Mouse (Mus musculus): ENCODE measurements at regions not wholly inside any gene's neighbourhood (a gene's known extent, or its start where the extent isn't known, plus 50 kb on each side); places are given as distances from the start of the nearest gene placed in this dataset.

GRCm38 (mm10) chr5:105975275-105976011 lies 99.1 kb downstream of the Zfp326 start:
- no peaks in the 10 kb centered on the region for H3K36me3 ChIP-seq (ENCODE audit: insufficient read depth)
- H3K9me3 ChIP-seq (ENCODE audit: low read depth, low read length): no peaks in the 10 kb centered on the region
- DNase-seq: peak; percentile 45
- no peak overlapping the region for H3K9ac ChIP-seq
- H3K27ac ChIP-seq (ENCODE audit: low read depth): no peak overlapping the region
- peak overlapping the region; percentile 37 for H3K4me2 ChIP-seq
- no peak overlapping the region for H3K4me3 ChIP-seq (ENCODE audit: low read depth, low read length)
- no peaks in the 10 kb centered on the region for H3K4me1 ChIP-seq (ENCODE audit: insufficient read depth)
- peak; percentile 41; the same call in 1 of the 2 replicates for ATAC-seq (ENCODE audit: insufficient read depth)
- no peaks in the 10 kb centered on the region for H3K27me3 ChIP-seq (ENCODE audit: insufficient read depth, low read length)
- TF ChIP-seq CTCF (IDR thresholded peaks at IDR 0.05; ENCODE audit: low read depth): no peak
- WGBS: 37% methylated on average over 21 of the region's 21 CpGs

- Histone ChIP-seq H3K4me2 (no peak overlapping the region), H3K9me3 (ENCODE audit: low read depth, low read length) (no peaks in the 10 kb centered on the region), H3K36me3 (ENCODE audit: insufficient read depth) (no peaks in the 10 kb centered on the region), H3K4me1 (ENCODE audit: insufficient read depth) (no peaks in the 10 kb centered on the region), H3K27ac (ENCODE audit: low read depth) (no peak overlapping the region), H3K9ac (no peak overlapping the region), H3K27me3 (ENCODE audit: insufficient read depth, low read length) (no peaks in the 10 kb centered on the region), H3K4me3 (ENCODE audit: low read depth, low read length) (no peak overlapping the region)
- peak; percentile 31 for DNase-seq
- no peak for ATAC-seq (ENCODE audit: insufficient read depth)
- TF ChIP-seq CTCF (IDR thresholded peaks at IDR 0.05; ENCODE audit: low read depth): no peak
- WGBS: 47% methylated on average over 18 of the region's 18 CpGs
Observed at GRCm38 (mm10) chr5:105974576-105975177, 98.3 kb downstream of the Zfp326 start.

All from lung, embryonic 14.5 days (tissue).